Mouse (Mus musculus): ENCODE measurements around the gene Lmcd1. TPM values are rescaled to one million over a fixed set of nuclear protein-coding genes. Genes with fewer than 3 reads are reported as not detected.

The Lmcd1 gene
- total and polyA plus RNA-seq, 3 experiments = 29.2 to 46.7 (median 37.5) TPM

- H3K27ac ChIP-seq = no peak overlapping the region
- no peaks in the 10 kb centered on the region for H3K27me3 ChIP-seq (ENCODE audit: control insufficient read depth, insufficient read depth, low read length)
- H3K4me3 ChIP-seq = no peak overlapping the region
- TF ChIP-seq EP300 (IDR thresholded peaks at IDR 0.05; ENCODE audit: insufficient read depth, low read depth, low read length) = no peak
- TF ChIP-seq CTCF (IDR thresholded peaks at IDR 0.05) = no peak
- TF ChIP-seq POLR2A (IDR thresholded peaks at IDR 0.05; ENCODE audit: insufficient read depth, low read depth, low read length) = no peak
- DNase-seq = peak in 1 of 2 experiments; percentile 17
- no peak overlapping the region for H3K9ac ChIP-seq (ENCODE audit: low read depth, low read length)
- peaks cover 10% of the 10 kb centered on the region for H3K36me3 ChIP-seq (ENCODE audit: control insufficient read depth, insufficient read depth, low read length)
- peaks cover 2% of the 10 kb centered on the region; the same call in 1 of the 2 replicates for H3K4me1 ChIP-seq (ENCODE audit: control insufficient read depth, insufficient read depth, low read length)
- H3K79me2 ChIP-seq (replicated peaks; ENCODE audit: control insufficient read depth, insufficient read depth, low read length) = 0 out of 2 replicates have a peak, but pooled peaks cover 1% of the 10 kb centered on the region
- intact Hi-C loops (cut with DNase I) = no loop called here
- WGBS = 63% methylated on average over 5 of the region's 5 CpGs
Measured at GRCm38 (mm10) chr6:112320679-112321078, 47.1 kb downstream of the Lmcd1 start.

- intact Hi-C loops (cut with DNase I) = loop anchor here (2.0 kb wide), 1 partner anchor 16 kb away; no protein-coding TSS in a partner anchor
- H3K4me1 ChIP-seq (ENCODE audit: control insufficient read depth, insufficient read depth, low read length) = peaks cover 3% of the 10 kb centered on the region; the same call in 1 of the 2 replicates
- DNase-seq = no peak
- H3K9ac ChIP-seq (ENCODE audit: low read depth, low read length) = no peak overlapping the region
- no peak overlapping the region for H3K4me3 ChIP-seq
- 69% methylated on average over 5 of the region's 5 CpGs for WGBS
- H3K36me3 ChIP-seq (ENCODE audit: control insufficient read depth, insufficient read depth, low read length) = peaks cover 18% of the 10 kb centered on the region
- no peaks in the 10 kb centered on the region for H3K27me3 ChIP-seq (ENCODE audit: control insufficient read depth, insufficient read depth, low read length)
- H3K79me2 ChIP-seq (replicated peaks; ENCODE audit: control insufficient read depth, insufficient read depth, low read length) = 0 out of 2 replicates have a peak, but pooled peaks cover 1% of the 10 kb centered on the region
- TF ChIP-seq CTCF (IDR thresholded peaks at IDR 0.05) (no peak), EP300 (IDR thresholded peaks at IDR 0.05; ENCODE audit: insufficient read depth, low read depth, low read length) (no peak), POLR2A (IDR thresholded peaks at IDR 0.05; ENCODE audit: insufficient read depth, low read depth, low read length) (no peak)
- no peak overlapping the region for H3K27ac ChIP-seq
Measured at GRCm38 (mm10) chr6:112322916-112323315, 49.4 kb downstream of the Lmcd1 start.

- TF ChIP-seq CTCF (IDR thresholded peaks at IDR 0.05) (no peak), EP300 (IDR thresholded peaks at IDR 0.05; ENCODE audit: insufficient read depth, low read depth, low read length) (no peak), POLR2A (IDR thresholded peaks at IDR 0.05; ENCODE audit: insufficient read depth, low read depth, low read length) (no peak)
- no peak overlapping the region for H3K9ac ChIP-seq (ENCODE audit: low read depth, low read length)
- H3K27me3 ChIP-seq (ENCODE audit: control insufficient read depth, insufficient read depth, low read length) = no peaks in the 10 kb centered on the region
- 87% methylated on average over 3 of the region's 3 CpGs for WGBS
- 0 out of 2 replicates have a peak, but pooled peaks cover 1% of the 10 kb centered on the region for H3K79me2 ChIP-seq (replicated peaks; ENCODE audit: control insufficient read depth, insufficient read depth, low read length)
- peaks cover 25% of the 10 kb centered on the region for H3K36me3 ChIP-seq (ENCODE audit: control insufficient read depth, insufficient read depth, low read length)
- intact Hi-C loops (cut with DNase I) = no loop called here
- no peak overlapping the region for H3K27ac ChIP-seq
- no peak for DNase-seq
- H3K4me3 ChIP-seq = no peak overlapping the region
- peaks cover 3% of the 10 kb centered on the region for H3K4me1 ChIP-seq (ENCODE audit: control insufficient read depth, insufficient read depth, low read length)
Measured at GRCm38 (mm10) chr6:112325213-112325612, 51.7 kb downstream of the Lmcd1 start.

- peaks cover 26% of the 10 kb centered on the region for H3K36me3 ChIP-seq (ENCODE audit: control insufficient read depth, insufficient read depth, low read length)
- no peaks in the 10 kb centered on the region for H3K27me3 ChIP-seq (ENCODE audit: control insufficient read depth, insufficient read depth, low read length)
- H3K4me3 ChIP-seq = no peak overlapping the region
- WGBS = 31% methylated on average over 5 of the region's 5 CpGs
- DNase-seq = peak; percentile 36 to 45
- no peak overlapping the region for H3K9ac ChIP-seq (ENCODE audit: low read depth, low read length)
- TF ChIP-seq EP300 (IDR thresholded peaks at IDR 0.05; ENCODE audit: insufficient read depth, low read depth, low read length) = no peak
- 0 out of 2 replicates have a peak, but pooled peaks have one; percentile 14 for TF ChIP-seq POLR2A (IDR thresholded peaks at IDR 0.05; ENCODE audit: insufficient read depth, low read depth, low read length)
- no peak for TF ChIP-seq CTCF (IDR thresholded peaks at IDR 0.05)
- H3K79me2 ChIP-seq (replicated peaks; ENCODE audit: control insufficient read depth, insufficient read depth, low read length) = no peaks in the 10 kb centered on the region
- intact Hi-C loops (cut with DNase I) = no loop called here
- H3K27ac ChIP-seq = peak overlapping the region; percentile 34
- peaks cover 1% of the 10 kb centered on the region for H3K4me1 ChIP-seq (ENCODE audit: control insufficient read depth, insufficient read depth, low read length)
Measured at GRCm38 (mm10) chr6:112327793-112328192, 54.2 kb downstream of the Lmcd1 start.

GRCm38 (mm10) chr6:112330520-112331222, 57.1 kb downstream of the Lmcd1 start:
- WGBS = 75% methylated on average over 5 of the region's 5 CpGs
- intact Hi-C loops (cut with DNase I) = no loop called here

GRCm38 (mm10) chr6:112331223-112331598, 57.7 kb downstream of the Lmcd1 start:
- 86% methylated on average over 6 of the region's 6 CpGs for WGBS
- Histone ChIP-seq H3K9ac (ENCODE audit: low read depth, low read length) (no peak overlapping the region), H3K4me1 (ENCODE audit: control insufficient read depth, insufficient read depth, low read length) (peaks cover 5% of the 10 kb centered on the region), H3K79me2 (replicated peaks; ENCODE audit: control insufficient read depth, insufficient read depth, low read length) (no peaks in the 10 kb centered on the region), H3K36me3 (ENCODE audit: control insufficient read depth, insufficient read depth, low read length) (peaks cover 21% of the 10 kb centered on the region), H3K27ac (no peak overlapping the region), H3K4me3 (no peak overlapping the region), H3K27me3 (ENCODE audit: control insufficient read depth, insufficient read depth, low read length) (no peaks in the 10 kb centered on the region)
- TF ChIP-seq EP300 (IDR thresholded peaks at IDR 0.05; ENCODE audit: insufficient read depth, low read depth, low read length) (no peak), CTCF (IDR thresholded peaks at IDR 0.05) (no peak), POLR2A (IDR thresholded peaks at IDR 0.05; ENCODE audit: insufficient read depth, low read depth, low read length) (no peak)
- intact Hi-C loops (cut with DNase I) = no loop called here
- no peak for DNase-seq

More at GRCm38 (mm10) chr6:112330520-112331222, 57.1 kb downstream of the Lmcd1 start:
- TF ChIP-seq POLR2A (IDR thresholded peaks at IDR 0.05; ENCODE audit: insufficient read depth, low read depth, low read length) (no peak), EP300 (IDR thresholded peaks at IDR 0.05; ENCODE audit: insufficient read depth, low read depth, low read length) (no peak), CTCF (IDR thresholded peaks at IDR 0.05) (no peak)
- H3K4me1 ChIP-seq (ENCODE audit: control insufficient read depth, insufficient read depth, low read length) = peaks cover 5% of the 10 kb centered on the region
- H3K27ac ChIP-seq = no peak overlapping the region
- no peaks in the 10 kb centered on the region for H3K27me3 ChIP-seq (ENCODE audit: control insufficient read depth, insufficient read depth, low read length)
- DNase-seq = no peak
- no peak overlapping the region for H3K9ac ChIP-seq (ENCODE audit: low read depth, low read length)
- no peaks in the 10 kb centered on the region for H3K79me2 ChIP-seq (replicated peaks; ENCODE audit: control insufficient read depth, insufficient read depth, low read length)
- H3K4me3 ChIP-seq = no peak overlapping the region
- peaks cover 22% of the 10 kb centered on the region for H3K36me3 ChIP-seq (ENCODE audit: control insufficient read depth, insufficient read depth, low read length)

Measured in heart, adult 2 months (tissue).